Mouse (Mus musculus) heart, embryonic 16.5 days (tissue): ENCODE data around the gene Ctrc. TPM values are rescaled to one million over a fixed set of nuclear protein-coding genes. Genes with fewer than 3 reads are reported as not detected.

ENCODE experiments used
- ATAC-seq: fragments of 200-750 bp; cut with Nextera tagmentation; replicated peaks from 2 replicates; pipeline ENCODE4 v1.8.0; 2017; ENCODE audit warnings: moderate number of reproducible peaks; ENCODE audit not compliant: insufficient read depth, low FRiP score; ENCODE audit errors: extremely low read depth
- H3K27ac ChIP-seq: fragments of 300-500 bp; sonication (generic); 2 replicates; pipeline ENCODE4 v1.5.1; 2014; ENCODE audit warnings: mild to moderate bottlenecking, low read length, control low read depth, moderate library complexity
- H3K27me3 ChIP-seq: fragments of 300-500 bp; sonication (generic); 2 replicates; pipeline ENCODE4 v1.6.1; 2014; ENCODE audit warnings: low read length, mixed read lengths; ENCODE audit not compliant: control insufficient read depth, insufficient read depth
- H3K36me3 ChIP-seq: fragments of 300-500 bp; sonication (generic); 2 replicates; pipeline ENCODE4 v1.6.1; 2014; ENCODE audit not compliant: control insufficient read depth, insufficient read depth
- H3K4me1 ChIP-seq: fragments of 300-500 bp; sonication (generic); 2 replicates; pipeline ENCODE4 v1.6.1; 2014; ENCODE audit warnings: low read length, mixed read lengths; ENCODE audit not compliant: control insufficient read depth, insufficient read depth
- H3K4me2 ChIP-seq: fragments of 300-500 bp; sonication (generic); 2 replicates; pipeline ENCODE4 v1.6.1; 2014; ENCODE audit warnings: low read depth, mild to moderate bottlenecking, control low read depth, low read length
- H3K4me3 ChIP-seq: fragments of 300-500 bp; sonication (generic); 2 replicates; pipeline ENCODE4 v1.5.1; 2014; ENCODE audit warnings: mild to moderate bottlenecking, control low read depth, low read length
- H3K9ac ChIP-seq: fragments of 300-500 bp; sonication (generic); 2 replicates; pipeline ENCODE4 v1.6.1; 2014; ENCODE audit warnings: low read length, control low read depth
- H3K9me3 ChIP-seq: fragments of 300-500 bp; sonication (generic); replicated peaks from 2 replicates; pipeline ENCODE4 v1.6.1; 2016; ENCODE audit warnings: low read length; ENCODE audit not compliant: control insufficient read depth
- WGBS: fragments of 180-500 bp; shearing (Covaris S2); extraction: QIAGEN DNeasy Blood & Tissue Kit; methylation state at CpG from one replicate; pipeline ENCODE4 v1.1.7; 2014; 5-methylcytosine and 5-hydroxymethylcytosine counted together
- polyA plus RNA-seq: library from polyadenylated mRNA; unstranded; fragments of >200 nt; fragmentation: Nextera tagmentation; extraction: Ambion mirVana; gene quantifications from 2 replicates; pipeline ENCODE4 v1.2.1, GENCODE M21; 2015

The Ctrc gene
- polyA plus RNA-seq, 1 experiment from 2014 or later = not detected

- no peak overlapping the region for H3K4me2 ChIP-seq
- peaks cover 3% of the 10 kb centered on the region; the same call in 1 of the 2 replicates for H3K4me1 ChIP-seq
- no peaks in the 10 kb centered on the region for H3K27me3 ChIP-seq
- H3K4me3 ChIP-seq = no peak overlapping the region
- 36% methylated on average over 1 of the region's 1 CpGs for WGBS
- ATAC-seq = no peak
- no peaks in the 10 kb centered on the region for H3K9me3 ChIP-seq
- no peaks in the 10 kb centered on the region for H3K36me3 ChIP-seq
- H3K27ac ChIP-seq = no peak overlapping the region
- H3K9ac ChIP-seq = no peak overlapping the region
Measured at GRCm38 (mm10) chr4:141833911-141834310, 12.2 kb downstream of the Ctrc start.

GRCm38 (mm10) chr4:141831361-141831760 is 14.8 kb downstream of the Ctrc start:
- H3K9ac ChIP-seq = no peak overlapping the region
- WGBS = 70% methylated on average over 7 of the region's 7 CpGs

DNA sequence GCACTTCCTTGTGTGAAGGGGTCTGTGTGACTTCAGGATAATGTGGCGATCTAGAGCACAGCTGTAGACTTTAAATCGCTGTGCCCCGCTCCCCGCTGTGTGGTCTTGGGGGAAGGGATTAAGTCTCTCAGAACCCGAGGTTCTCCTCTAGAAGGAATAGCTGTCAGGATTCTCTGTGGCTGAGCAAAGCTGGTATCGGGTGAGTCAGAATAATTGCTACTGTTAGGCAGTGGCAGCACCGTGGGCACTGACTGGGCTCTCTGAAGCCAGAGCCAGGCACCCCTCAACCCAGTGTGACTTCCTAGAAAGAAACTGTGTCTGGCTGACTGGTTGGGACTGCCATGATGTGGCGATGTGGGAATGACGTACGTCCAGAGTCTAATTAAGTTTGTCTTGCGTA is 15.8 kb downstream of the Ctrc start:
- H3K9me3 ChIP-seq = no peaks in the 10 kb centered on the region
- H3K9ac ChIP-seq = no peak overlapping the region
- H3K27me3 ChIP-seq = no peaks in the 10 kb centered on the region
- no peak overlapping the region for H3K27ac ChIP-seq
- no peak for ATAC-seq
- no peak overlapping the region for H3K4me2 ChIP-seq
- 55% methylated on average over 11 of the region's 11 CpGs for WGBS
- peaks cover 9% of the 10 kb centered on the region for H3K4me1 ChIP-seq
- H3K4me3 ChIP-seq = no peak overlapping the region
- no peaks in the 10 kb centered on the region for H3K36me3 ChIP-seq

More at GRCm38 (mm10) chr4:141831361-141831760, 14.8 kb downstream of the Ctrc start:
- no peak for ATAC-seq
- Histone ChIP-seq H3K9me3 (no peaks in the 10 kb centered on the region), H3K27me3 (no peaks in the 10 kb centered on the region), H3K36me3 (no peaks in the 10 kb centered on the region), H3K4me2 (no peak overlapping the region), H3K4me3 (no peak overlapping the region), H3K27ac (no peak overlapping the region), H3K4me1 (peaks cover 12% of the 10 kb centered on the region)

- WGBS = 46% methylated on average over 4 of the region's 4 CpGs
- peak overlapping the region; percentile 34; the same call in 1 of the 2 replicates for H3K27ac ChIP-seq
Measured at GRCm38 (mm10) chr4:141828177-141828576, 18.0 kb downstream of the Ctrc start.

GRCm38 (mm10) chr4:141827401-141827800 is 18.8 kb downstream of the Ctrc start:
- Histone ChIP-seq H3K4me3 (no peak overlapping the region), H3K36me3 (no peaks in the 10 kb centered on the region), H3K27ac (no peak overlapping the region), H3K9ac (no peak overlapping the region), H3K4me1 (peaks cover 9% of the 10 kb centered on the region), H3K9me3 (no peaks in the 10 kb centered on the region), H3K27me3 (no peaks in the 10 kb centered on the region), H3K4me2 (no peak overlapping the region)
- WGBS = 76% methylated on average over 2 of the region's 2 CpGs
- ATAC-seq = no peak

More at GRCm38 (mm10) chr4:141828177-141828576, 18.0 kb downstream of the Ctrc start:
- peaks cover 9% of the 10 kb centered on the region for H3K4me1 ChIP-seq
- no peaks in the 10 kb centered on the region for H3K9me3 ChIP-seq
- no peaks in the 10 kb centered on the region for H3K27me3 ChIP-seq
- no peak overlapping the region for H3K4me3 ChIP-seq
- no peak overlapping the region for H3K9ac ChIP-seq
- H3K36me3 ChIP-seq = no peaks in the 10 kb centered on the region
- ATAC-seq = 0 out of 2 replicates have a peak, but pooled peaks have one; percentile 28
- H3K4me2 ChIP-seq = no peak overlapping the region

DNA sequence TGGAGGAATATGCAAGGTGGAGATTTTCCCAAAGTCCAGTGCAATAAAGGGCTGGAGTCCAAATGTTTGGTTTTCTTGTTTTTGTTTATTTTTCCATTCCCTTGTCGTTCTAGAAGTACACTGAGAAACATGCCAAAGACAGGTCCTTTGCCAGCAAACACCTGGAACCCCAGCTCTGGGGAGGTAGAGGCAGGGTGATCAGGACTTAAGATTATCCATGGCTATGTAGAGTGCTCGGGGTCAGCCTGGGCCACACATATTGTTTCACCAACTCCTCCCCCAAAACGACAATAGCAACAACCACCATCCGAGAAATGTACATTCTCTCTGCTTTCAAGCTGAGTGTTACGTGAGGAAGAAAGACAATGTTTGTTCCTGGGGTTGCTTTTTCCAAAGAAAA is 20.1 kb downstream of the Ctrc start, which contains the start of gene Cela2a:
TSS of gene Cela2a (minus strand) at position 101 of the 400 bp plus-strand sequence.
- Histone ChIP-seq H3K4me2 (no peak within 1 kb of the TSS), H3K4me3 (no peak within 1 kb of the TSS), H3K36me3 (no peaks in the 10 kb centered on the region), H3K4me1 (peaks cover 11% of the 10 kb centered on the region), H3K9ac (no peak within 1 kb of the TSS), H3K9me3 (no peaks in the 10 kb centered on the region), H3K27ac (no peak within 1 kb of the TSS), H3K27me3 (no peaks in the 10 kb centered on the region)
- no peak for ATAC-seq
- WGBS = 65% methylated on average over 5 of the region's 5 CpGs

DNA sequence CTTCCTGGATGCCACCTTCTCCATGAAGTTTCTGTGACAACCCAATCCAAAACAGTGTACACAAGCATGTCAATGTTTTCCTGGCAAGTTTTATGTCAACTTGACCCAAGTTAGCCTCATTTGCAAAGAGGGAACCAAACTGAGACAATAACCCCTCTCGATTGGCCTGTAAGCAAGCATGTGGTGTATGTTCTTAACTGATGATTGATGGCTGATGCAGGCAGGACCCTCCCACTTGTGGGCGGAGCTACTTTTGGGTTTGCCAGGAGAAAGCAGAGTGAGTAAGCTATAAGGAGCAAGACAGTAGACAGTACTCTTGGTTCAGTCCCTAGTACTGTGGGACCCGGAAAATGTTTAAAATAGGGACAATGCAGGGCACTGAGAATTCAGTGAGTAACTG is 23.2 kb downstream of the Ctrc start:
- ATAC-seq = no peak

DNA sequence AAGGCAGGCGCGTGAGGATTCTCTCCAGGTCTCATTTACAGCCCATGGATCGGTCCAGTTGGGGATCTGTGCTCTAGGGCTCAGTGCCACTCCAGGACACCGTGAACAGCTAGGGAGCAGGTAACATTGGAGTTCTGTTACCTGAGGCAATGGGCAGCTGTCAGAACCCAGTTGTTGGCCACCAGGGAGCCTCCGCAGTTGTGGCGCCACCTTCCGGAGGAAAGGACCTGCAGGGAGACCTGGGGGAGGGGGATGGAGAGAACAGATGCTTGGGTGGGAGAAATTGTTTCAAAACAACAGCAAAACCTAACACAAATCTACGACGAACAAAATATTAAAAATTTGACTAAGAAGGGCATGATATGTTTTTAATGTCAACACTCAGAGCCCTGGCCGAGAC is 24.1 kb downstream of the Ctrc start:
- H3K4me3 ChIP-seq = no peak overlapping the region
- H3K4me1 ChIP-seq = peaks cover 3% of the 10 kb centered on the region; the same call in 1 of the 2 replicates
- WGBS = 73% methylated on average over 10 of the region's 10 CpGs
- H3K36me3 ChIP-seq = no peaks in the 10 kb centered on the region
- no peak overlapping the region for H3K4me2 ChIP-seq
- no peak overlapping the region for H3K9ac ChIP-seq
- no peak for ATAC-seq
- no peaks in the 10 kb centered on the region for H3K27me3 ChIP-seq
- no peaks in the 10 kb centered on the region for H3K9me3 ChIP-seq
- H3K27ac ChIP-seq = no peak overlapping the region

More for the DNA sequence above, 23.2 kb downstream of the Ctrc start:
- Histone ChIP-seq H3K9me3 (no peaks in the 10 kb centered on the region), H3K36me3 (no peaks in the 10 kb centered on the region), H3K4me2 (no peak overlapping the region), H3K4me3 (no peak overlapping the region), H3K4me1 (peaks cover 7% of the 10 kb centered on the region), H3K9ac (no peak overlapping the region), H3K27me3 (no peaks in the 10 kb centered on the region), H3K27ac (no peak overlapping the region)
- WGBS = 52% methylated on average over 3 of the region's 3 CpGs

DNA sequence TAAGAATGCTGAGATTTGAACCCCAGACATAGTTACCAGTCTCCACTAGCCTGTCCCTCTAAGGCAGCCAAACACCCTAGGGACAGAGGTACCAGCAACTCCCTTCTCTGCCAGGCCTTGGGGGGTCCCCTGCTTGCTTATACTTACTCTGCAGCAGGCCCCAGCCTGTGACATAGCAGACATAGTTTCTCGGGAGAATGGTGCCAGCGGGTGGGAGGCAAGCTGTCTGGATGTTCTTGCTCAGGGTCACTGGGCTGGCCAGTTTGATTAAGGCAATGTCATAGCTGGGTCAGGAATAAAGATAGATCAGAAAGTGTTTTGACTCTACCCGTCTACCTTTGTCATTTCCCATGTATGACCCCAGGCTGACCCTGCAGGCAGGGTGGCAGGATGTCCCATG is 25.0 kb downstream of the Ctrc start:
- WGBS = 41% methylated on average over 3 of the region's 3 CpGs
- no peaks in the 10 kb centered on the region for H3K9me3 ChIP-seq
- H3K27me3 ChIP-seq = no peaks in the 10 kb centered on the region
- no peak overlapping the region for H3K4me2 ChIP-seq
- H3K9ac ChIP-seq = no peak overlapping the region
- H3K36me3 ChIP-seq = no peaks in the 10 kb centered on the region; the same call in 1 of the 2 replicates
- H3K27ac ChIP-seq = no peak overlapping the region
- peaks cover 3% of the 10 kb centered on the region; the same call in 1 of the 2 replicates for H3K4me1 ChIP-seq
- 0 out of 2 replicates have a peak, but pooled peaks have one; percentile 37 for ATAC-seq
- no peak overlapping the region for H3K4me3 ChIP-seq
